Mouse (Mus musculus) left cerebral cortex, adult 18-20 months (tissue): ENCODE results near the gene Tsen2. TPM values are rescaled to one million over a fixed set of nuclear protein-coding genes. Genes with fewer than 3 reads are reported as not detected.

Experiments used
- DNase-seq, 2 experiments: peaks; one replicate each; pipeline ENCODE4 v3.0.0; 2021 to 2022; ENCODE audit warnings: low spot score in 2 of 2, mixed read lengths in 1 of 2
- long read RNA-seq, 2 experiments: library from polyadenylated mRNA; stranded (forward); transcript quantifications; one replicate each; pipeline ENCODE4 v2.0.0; 2021
- total RNA-seq, 2 experiments: library from RNA; stranded (reverse); gene quantifications; 2 replicates each; pipeline ENCODE4 v1.2.3; 2021

Tsen2 gene
- total RNA-seq = 10 to 100 TPM; 23.5 to 24.8 TPM
- long read RNA-seq, experiment 1, transcript Tsen2-201 (12 exons, 2,106 nt) = major isoform, 25 of 43 reads
- long read RNA-seq, experiment 1, partial matches to known transcripts = 10 of 43 reads
- long read RNA-seq, experiment 1, other reads (novel, unspliced or antisense) = 7 of 43 reads
- long read RNA-seq, experiment 2, transcript Tsen2-201 (12 exons, 2,106 nt) = major isoform, 18 of 37 reads
- long read RNA-seq, experiment 2, partial matches to known transcripts = 9 of 37 reads
- long read RNA-seq, experiment 2, other reads (novel, unspliced or antisense) = 10 of 37 reads

- peak; percentile 97 to 98 for DNase-seq
Observed at GRCm38 (mm10) chr6:115544442-115544970, at the start of gene Tsen2. Gene Tsen2 (plus strand): TSS chr6:115544664.

DNA sequence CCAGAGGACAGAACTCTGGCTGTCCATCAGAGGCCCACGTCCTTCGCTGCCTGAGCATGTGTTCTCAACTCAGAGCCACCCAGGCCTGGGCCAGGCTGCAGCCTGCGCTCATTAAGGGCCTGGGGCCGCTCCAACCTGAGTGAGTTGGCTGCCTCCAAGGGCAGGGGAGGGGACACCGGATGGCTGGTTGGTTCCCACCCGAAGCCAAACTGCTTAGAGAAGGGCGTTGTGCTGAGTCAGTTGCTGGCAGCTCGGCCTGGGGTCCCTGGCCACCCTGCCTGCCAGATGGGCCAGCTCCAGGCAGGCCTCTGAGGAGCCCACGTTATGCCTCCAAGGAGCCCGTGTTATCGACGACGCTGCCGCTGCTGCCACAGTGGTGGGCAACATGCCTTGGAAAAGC lies 44.9 kb upstream of the Tsen2 start:
- DNase-seq = no peak

DNA sequence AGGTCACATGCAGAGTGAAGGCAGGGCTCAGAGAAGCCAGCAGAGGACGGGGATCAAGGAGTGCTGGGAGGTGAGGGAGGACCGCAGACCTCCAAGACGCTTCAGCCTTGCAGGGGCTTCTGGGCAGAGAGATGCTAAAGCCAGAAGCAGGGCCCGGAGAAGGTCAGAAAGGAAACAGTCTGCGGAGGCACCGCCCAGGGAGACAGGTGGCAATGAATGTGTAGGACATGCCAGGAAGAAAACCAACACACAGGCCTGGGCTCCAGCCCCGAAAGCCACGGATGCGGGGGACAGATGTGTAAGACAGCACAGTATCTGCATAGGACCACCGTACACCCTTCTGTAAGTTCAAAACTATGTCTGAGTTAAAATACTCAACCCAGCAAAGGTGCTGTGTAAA lies 44.2 kb upstream of the Tsen2 start:
- DNase-seq = no peak

GRCm38 (mm10) chr6:115501131-115501530 lies 43.3 kb upstream of the Tsen2 start:
- DNase-seq = no peak

DNA sequence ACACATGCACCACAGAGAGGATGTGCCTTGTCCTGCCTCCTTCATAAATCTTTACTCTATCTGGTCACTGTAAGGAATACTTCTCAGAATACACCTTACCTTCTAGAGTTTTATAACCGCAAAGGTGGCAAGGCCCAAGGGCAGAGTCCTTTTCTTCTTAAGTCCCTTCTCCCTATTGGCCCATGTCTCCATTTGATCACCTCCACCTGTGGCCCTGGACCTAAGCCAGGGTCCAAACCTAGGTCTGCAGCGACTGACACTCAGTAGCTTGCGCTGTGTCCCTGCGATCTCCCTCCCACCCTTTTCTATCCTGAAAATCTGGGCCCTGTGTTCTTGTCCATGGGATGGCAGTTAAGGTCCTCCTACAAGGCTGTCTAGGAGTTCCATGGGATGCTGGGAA lies 41.4 kb upstream of the Tsen2 start:
- DNase-seq = no peak

DNA sequence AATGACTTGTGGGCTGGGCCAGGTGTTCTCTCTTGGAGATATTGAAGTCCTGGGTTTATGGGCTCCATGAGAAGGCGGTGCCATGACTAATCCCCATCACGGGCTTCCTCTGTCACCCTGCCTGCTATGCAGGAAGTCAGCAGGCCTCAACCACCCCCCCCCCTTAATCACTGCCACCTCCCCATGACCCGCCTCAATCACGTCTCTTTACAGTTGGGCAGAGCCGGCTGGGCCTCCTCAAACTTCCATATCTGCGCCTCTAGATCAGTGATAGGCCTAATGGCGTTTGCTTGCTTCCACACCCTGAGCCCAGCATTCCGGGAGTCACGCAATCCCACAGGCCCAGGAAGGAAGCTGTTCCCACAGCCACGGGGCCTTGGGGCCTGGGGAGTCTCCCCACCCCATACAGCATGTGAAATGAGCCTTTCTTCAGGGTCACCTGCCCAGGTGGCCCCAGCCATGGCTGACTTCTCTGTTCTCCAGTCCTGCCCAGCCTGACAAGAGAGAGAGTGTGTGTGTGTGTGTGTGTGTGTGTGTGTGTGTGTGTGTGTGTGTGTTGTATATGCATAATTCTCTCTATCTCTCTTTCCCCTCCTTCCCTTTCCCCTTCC lies 40.8 kb upstream of the Tsen2 start:
- DNase-seq = no peak

GRCm38 (mm10) chr6:115504160-115504558 lies 40.3 kb upstream of the Tsen2 start:
- DNase-seq = no peak

DNA sequence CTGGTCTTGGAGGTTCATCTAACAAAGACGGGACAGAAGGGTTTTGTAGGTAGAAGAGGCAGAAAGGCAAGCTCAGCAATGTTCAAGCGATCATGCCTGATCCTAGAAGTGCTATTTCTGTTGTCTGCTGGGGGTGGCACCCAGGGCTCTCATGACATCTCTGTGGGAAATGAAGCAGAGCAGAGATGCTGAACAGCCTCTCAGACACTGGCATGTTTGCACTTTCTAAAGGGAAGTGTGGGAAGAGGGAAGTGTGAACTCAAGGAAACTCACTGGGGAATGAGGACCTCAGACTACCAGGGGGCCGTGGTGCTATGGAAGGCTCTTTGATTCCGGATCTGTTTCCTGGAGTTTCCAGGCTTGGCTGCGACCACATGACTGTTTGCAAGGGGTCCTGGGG lies 39.5 kb upstream of the Tsen2 start:
- peak in 1 of 2 experiments; percentile 22 for DNase-seq

GRCm38 (mm10) chr6:115506425-115506824 lies 38.0 kb upstream of the Tsen2 start:
- no peak for DNase-seq

DNA sequence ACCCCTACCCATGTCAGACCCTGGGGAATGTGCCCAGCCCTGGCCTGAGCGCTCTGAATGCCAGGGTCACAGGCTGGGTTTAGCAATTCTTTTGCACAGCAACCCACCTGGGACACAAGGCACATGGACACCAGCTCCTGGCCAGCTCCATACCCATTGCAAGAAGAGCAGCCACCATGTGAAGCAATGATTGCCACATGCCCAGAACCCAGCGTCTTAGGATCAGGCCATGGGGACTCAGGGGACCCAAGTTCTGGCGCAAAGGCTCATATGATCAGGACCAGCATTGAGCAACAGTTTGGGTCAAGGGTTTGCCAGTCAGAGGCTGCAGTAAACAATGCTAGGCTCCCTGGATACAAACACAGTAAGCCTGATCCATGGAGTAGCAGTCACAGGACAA lies 33.0 kb upstream of the Tsen2 start:
- DNase-seq = no peak

GRCm38 (mm10) chr6:115513207-115513606 lies 31.3 kb upstream of the Tsen2 start:
- DNase-seq = no peak

DNA sequence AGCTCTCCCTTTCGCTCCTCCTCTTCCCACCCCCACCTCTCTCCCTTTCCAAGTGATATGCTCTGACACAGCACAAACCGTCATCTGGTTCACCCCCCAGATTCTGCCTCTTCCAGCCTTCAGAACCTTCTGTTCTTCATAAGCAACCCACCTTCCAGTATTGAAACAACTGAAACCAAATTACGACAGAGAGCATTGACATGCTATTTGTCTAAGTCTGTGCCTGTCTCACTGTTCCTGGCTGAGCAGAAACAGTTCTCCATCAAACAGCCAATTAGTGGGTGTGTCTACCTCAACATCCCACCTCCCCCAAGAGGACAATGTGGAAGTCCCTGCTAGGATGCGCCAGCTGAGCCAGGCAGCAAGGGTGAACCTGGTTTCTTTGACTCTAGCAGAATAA lies 26.6 kb upstream of the Tsen2 start:
- no peak for DNase-seq

DNA sequence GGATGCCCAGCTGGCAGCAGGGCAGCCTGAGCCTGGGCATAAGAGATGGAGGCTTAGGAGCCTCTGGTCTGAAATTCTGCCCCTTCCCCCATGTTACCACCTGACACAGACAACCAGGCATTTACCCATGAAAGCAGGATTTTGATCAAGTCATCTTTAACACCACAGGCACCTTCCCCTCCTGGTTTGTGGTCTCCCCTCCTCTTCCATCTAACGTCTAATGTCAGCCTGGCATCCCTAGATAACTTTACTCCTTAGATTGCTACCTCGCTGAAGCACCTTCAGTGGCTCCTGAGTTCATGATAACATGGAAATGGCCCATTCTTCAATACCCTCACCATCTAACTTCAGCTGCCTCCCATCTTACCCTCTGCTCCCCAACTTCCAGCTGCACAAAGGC lies 26.1 kb upstream of the Tsen2 start:
- no peak for DNase-seq

DNA sequence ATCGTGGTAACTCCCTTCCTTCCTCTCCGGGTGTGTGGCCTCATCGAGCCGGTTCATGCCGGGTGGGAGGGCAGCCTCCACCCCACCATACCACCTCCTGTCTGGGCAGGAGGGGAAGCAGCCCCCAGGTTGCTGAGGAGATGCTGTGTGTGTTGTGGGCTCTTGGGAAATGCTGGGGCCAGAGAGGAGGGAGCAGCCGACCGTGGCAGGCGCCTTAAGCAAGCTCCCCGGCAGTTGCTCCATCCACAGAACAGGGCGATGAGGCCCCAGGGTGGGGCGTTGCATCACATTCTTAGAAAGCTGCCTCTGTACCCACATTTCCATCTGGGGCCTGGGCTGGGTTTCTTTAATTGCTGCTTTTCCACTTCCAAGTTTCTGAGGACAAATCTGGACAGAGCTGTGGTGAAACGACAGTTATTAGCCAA lies 25.2 kb upstream of the Tsen2 start:
- DNase-seq = no peak

GRCm38 (mm10) chr6:115521923-115522322 lies 22.5 kb upstream of the Tsen2 start:
- DNase-seq = no peak

DNA sequence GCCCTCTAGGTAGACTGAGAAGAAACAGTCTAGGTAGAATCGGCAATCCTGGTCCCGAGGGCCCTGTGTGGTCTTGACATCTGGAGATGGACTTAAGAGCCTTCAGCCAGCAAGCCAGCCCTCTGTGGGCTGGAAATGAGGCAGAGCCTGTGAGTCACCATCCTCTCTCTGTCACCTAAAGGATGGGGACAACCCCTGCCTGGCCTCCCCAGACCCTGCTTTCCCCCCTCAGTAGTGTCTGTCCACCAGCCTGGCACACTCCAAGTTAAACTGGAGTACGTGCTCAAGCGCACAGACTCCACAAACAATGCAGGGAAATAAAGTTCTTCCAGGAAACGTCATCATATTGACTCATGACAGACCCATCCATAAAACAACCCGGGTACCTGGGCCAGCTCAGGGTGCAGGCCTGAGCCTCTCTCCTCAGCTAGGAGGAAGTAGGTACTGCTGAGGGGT lies 21.7 kb upstream of the Tsen2 start:
- DNase-seq = no peak

- peak; percentile 31 to 59 for DNase-seq
Observed at GRCm38 (mm10) chr6:115523201-115523600, 21.3 kb upstream of the Tsen2 start.

- DNase-seq = no peak
Observed at GRCm38 (mm10) chr6:115524449-115524990, 19.9 kb upstream of the Tsen2 start.

DNA sequence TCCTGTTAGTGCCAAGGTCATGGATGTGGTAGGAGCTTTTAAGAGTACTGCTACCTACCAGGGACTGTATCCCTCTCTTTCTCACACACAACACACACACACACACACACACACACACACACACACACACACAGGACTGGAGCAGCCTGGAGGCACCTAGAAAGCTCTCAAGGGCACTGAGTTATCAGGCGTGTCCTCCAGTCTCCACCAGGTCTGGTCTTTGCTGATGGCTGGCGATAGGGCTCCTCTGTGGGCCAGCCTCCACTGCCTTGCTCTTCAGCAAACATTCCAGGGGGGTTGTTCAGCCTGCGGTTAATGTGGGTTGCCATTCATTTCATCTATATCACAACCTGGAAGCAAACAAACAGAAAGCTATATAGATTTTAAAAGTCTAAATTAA lies 17.0 kb upstream of the Tsen2 start:
- no peak for DNase-seq

- DNase-seq = no peak
Observed at GRCm38 (mm10) chr6:115528372-115528771, 16.1 kb upstream of the Tsen2 start.

- DNase-seq = peak in 1 of 2 experiments; percentile 21
Observed at GRCm38 (mm10) chr6:115534617-115535016, 9.8 kb upstream of the Tsen2 start.

GRCm38 (mm10) chr6:115536169-115536568 lies 8.3 kb upstream of the Tsen2 start:
- DNase-seq = no peak
